16 mouse cellular contexts compared by ENCODE assay signal in genomic region chr12:112761411-112761810, GRCm38 (mm10). TPM values are rescaled to one million over a fixed set of nuclear protein-coding genes. Genes with fewer than 3 reads are reported as not detected.
DNase-seq lines count a peak whose midpoint lies in the region; ATAC-seq and TF ChIP-seq lines count a peak whose summit lies in the region.
"Had no signal": no experiment of that assay in that cellular context is flagged by ENCODE, and none has a peak within 500 bp of the region (broad histone marks: within the 10 kb centered on the region; RNA-seq: fewer than 3 reads in every experiment).

No protein-coding gene starts in this region.

- H3K27ac ChIP-seq in liver, adult 2 months (replicated peaks; ENCODE audit: insufficient read depth, low read depth, low read length) = peak overlapping the region; percentile 45
- H3K27ac ChIP-seq in thymus, adult 2 months (ENCODE audit: control insufficient read depth, insufficient read depth, low read length) = no peak overlapping the region
- no peak overlapping the region for H3K27ac ChIP-seq in intestine, embryonic 16.5 days (ENCODE audit: low read length)
- H3K27ac ChIP-seq: kidney, postnatal 0 days; lung, embryonic 15.5 days had no signal

- no peak for DNase-seq in liver, adult 2 months (ENCODE audit: extremely low read depth, low read depth, low spot score)
- DNase-seq in liver = no peak
- DNase-seq in thymus, postnatal 4 days = peak; percentile 8
- DNase-seq in thymus, adult 2 months = no peak
- DNase-seq in left cerebral cortex, adult 11 months (ENCODE audit: low spot score) = no peak
- DNase-seq: cerebellum, adult 8-10 months; heart, postnatal 36 days; right cerebral cortex, postnatal 14 days had no signal

- no peak overlapping the region for H3K4me2 ChIP-seq in intestine, embryonic 16.5 days (ENCODE audit: low read depth, low read length)
- H3K4me2 ChIP-seq: lung, embryonic 15.5 days; midbrain, embryonic 11.5 days had no signal

- H3K9me3 ChIP-seq in intestine, embryonic 16.5 days (ENCODE audit: control insufficient read depth, low read length) = no peaks in the 10 kb centered on the region
- H3K9me3 ChIP-seq: lung, embryonic 15.5 days had no signal

- no peak for TF ChIP-seq POLR2A in liver, adult 2 months (IDR thresholded peaks at IDR 0.05; ENCODE audit: extremely low read depth, insufficient read depth, low read length)
- TF ChIP-seq POLR2A in thymus, adult 2 months (IDR thresholded peaks at IDR 0.05; ENCODE audit: control insufficient read depth, extremely low read depth, insufficient read depth, low read length, poor library complexity) = no peak

- H3K9ac ChIP-seq in liver, adult 2 months (ENCODE audit: low read depth, low read length) = no peak overlapping the region
- no peak overlapping the region for H3K9ac ChIP-seq in intestine, embryonic 16.5 days (ENCODE audit: low read depth, low read length)
- H3K9ac ChIP-seq: lung, embryonic 15.5 days had no signal

- peak; percentile 24; the same call in 1 of the 2 replicates for ATAC-seq in granulocyte monocyte progenitor cell, adult 5-6 weeks (replicated peaks; ENCODE audit: poor library complexity, severe bottlenecking)
- no peak for ATAC-seq in intestine, embryonic 16.5 days
- ATAC-seq: inflammation-experienced regulatory T-cells, adult 6 months; Patski had no signal

- no peaks in the 10 kb centered on the region for H3K79me2 ChIP-seq in liver, adult 2 months (ENCODE audit: control insufficient read depth, insufficient read depth, low read length)

- no peaks in the 10 kb centered on the region for H3K4me1 ChIP-seq in liver, adult 2 months (ENCODE audit: control insufficient read depth, insufficient read depth, low read length)
- peaks cover 13% of the 10 kb centered on the region for H3K4me1 ChIP-seq in thymus, adult 2 months (replicated peaks; ENCODE audit: control insufficient read depth, insufficient read depth, low read length)
- no peaks in the 10 kb centered on the region for H3K4me1 ChIP-seq in intestine, embryonic 16.5 days (ENCODE audit: control insufficient read depth, insufficient read depth, low read length)
- H3K4me1 ChIP-seq: lung, embryonic 15.5 days had no signal

- no peak for TF ChIP-seq CTCF in liver, adult 2 months (IDR thresholded peaks at IDR 0.05; ENCODE audit: low read depth, low read length)
- no peak for TF ChIP-seq CTCF in thymus, adult 2 months (IDR thresholded peaks at IDR 0.05; ENCODE audit: borderline replicate concordance, control insufficient read depth, extremely low read depth, insufficient read depth, low read length, poor library complexity)

- 0 out of 2 replicates have a peak overlapping the region, but pooled peaks have one; percentile 47 for H3K4me3 ChIP-seq in liver, adult 2 months (ENCODE audit: insufficient read depth, low read depth, low read length)
- no peak overlapping the region for H3K4me3 ChIP-seq in thymus, adult 2 months (ENCODE audit: control insufficient read depth, insufficient read depth, low read length)
- no peak overlapping the region for H3K4me3 ChIP-seq in intestine, embryonic 16.5 days (ENCODE audit: low read length)
- H3K4me3 ChIP-seq: lung, embryonic 15.5 days; myocyte had no signal

- H3K27me3 ChIP-seq in liver, adult 2 months (ENCODE audit: control insufficient read depth, insufficient read depth, low read length) = no peaks in the 10 kb centered on the region
- no peaks in the 10 kb centered on the region for H3K27me3 ChIP-seq in thymus, adult 2 months (ENCODE audit: control insufficient read depth, insufficient read depth, low read length)
- H3K27me3 ChIP-seq in intestine, embryonic 16.5 days (replicated peaks; ENCODE audit: control insufficient read depth, insufficient read depth, low read length) = no peaks in the 10 kb centered on the region
- H3K27me3 ChIP-seq: lung, embryonic 15.5 days; Patski had no signal

- 86% methylated on average over 4 of the region's 4 CpGs for WGBS in liver, adult 2 months
- WGBS in thymus, adult 2 months = 42% methylated on average over 4 of the region's 4 CpGs
- WGBS in intestine, embryonic 16.5 days = 90% methylated on average over 4 of the region's 4 CpGs

- no peaks in the 10 kb centered on the region for H3K36me3 ChIP-seq in liver, adult 2 months (ENCODE audit: control insufficient read depth, insufficient read depth, low read length)
- no peaks in the 10 kb centered on the region for H3K36me3 ChIP-seq in thymus, adult 2 months (ENCODE audit: control insufficient read depth, insufficient read depth, low read length)
- H3K36me3 ChIP-seq in intestine, embryonic 16.5 days (ENCODE audit: control insufficient read depth, insufficient read depth, low read length) = no peaks in the 10 kb centered on the region
- H3K36me3 ChIP-seq: lung, embryonic 15.5 days had no signal

RNA-seq across cellular contexts. Expression of gene Pld4, which starts 1.0 kb away (rescaled TPM):
- 8.5 and 9.5 TPM in 2 replicates for total RNA-seq in liver, adult 2 months (2014; rRNA removed)
- 10.0 and 20.5 TPM in 2 replicates for polyA plus RNA-seq in liver, adult 2 months (2012; rRNA removed)
- 82.3 and 99.8 TPM in 2 replicates for polyA plus RNA-seq in thymus, adult 2 months (2012; rRNA removed)
- total RNA-seq in granulocyte monocyte progenitor cell, adult 5-6 weeks (2014; fragmentation: Nextera tagmentation) = 39.4 and 92.1 TPM in 2 replicates
- total RNA-seq in granulocyte monocyte progenitor cell, adult 5-6 weeks (2017) = 21.1 and 25.4 TPM in 2 replicates
- 12.2 and 13.0 TPM in 2 replicates for polyA plus RNA-seq in intestine, embryonic 16.5 days (2015; fragmentation: Nextera tagmentation; extraction: Ambion mirVana)

RNA-seq across cellular contexts. Expression of gene Ahnak2, which starts 41.0 kb away (rescaled TPM):
- total RNA-seq in liver, adult 2 months (2014; rRNA removed) = 0.18 and 0.54 TPM in 2 replicates
- polyA plus RNA-seq in liver, adult 2 months (2012; rRNA removed) = 0.13 and 0.16 TPM in 2 replicates
- polyA plus RNA-seq in thymus, adult 2 months (2012; rRNA removed) = 3.3 and 4.0 TPM in 2 replicates
- not detected in 2 replicates for total RNA-seq in granulocyte monocyte progenitor cell, adult 5-6 weeks (2014; fragmentation: Nextera tagmentation)
- total RNA-seq in granulocyte monocyte progenitor cell, adult 5-6 weeks (2017) = not detected in 2 replicates
- 2.3 and 2.8 TPM in 2 replicates for polyA plus RNA-seq in intestine, embryonic 16.5 days (2015; fragmentation: Nextera tagmentation; extraction: Ambion mirVana)
- polyA plus RNA-seq: inflammation-experienced regulatory T-cells, adult 6 months had no signal

RNA-seq across cellular contexts. Expression of gene Cep170b, which starts 41.2 kb away (rescaled TPM):
- 7.9 and 9.5 TPM in 2 replicates for total RNA-seq in liver, adult 2 months (2014; rRNA removed)
- 26.2 and 29.7 TPM in 2 replicates for polyA plus RNA-seq in liver, adult 2 months (2012; rRNA removed)
- 21.1 and 22.8 TPM in 2 replicates for polyA plus RNA-seq in thymus, adult 2 months (2012; rRNA removed)
- 1.6 and 9.2 TPM in 2 replicates for total RNA-seq in granulocyte monocyte progenitor cell, adult 5-6 weeks (2014; fragmentation: Nextera tagmentation)
- 0.56 and 1.2 TPM in 2 replicates for total RNA-seq in granulocyte monocyte progenitor cell, adult 5-6 weeks (2017)
- 12.4 and 13.2 TPM in 2 replicates for polyA plus RNA-seq in intestine, embryonic 16.5 days (2015; fragmentation: Nextera tagmentation; extraction: Ambion mirVana)

RNA-seq across cellular contexts. Expression of gene Clba1, which starts 47.3 kb away (rescaled TPM):
- total RNA-seq in liver, adult 2 months (2014; rRNA removed) = 0.09 and 0.27 TPM in 2 replicates
- 0.42 and 0.60 TPM in 2 replicates for polyA plus RNA-seq in liver, adult 2 months (2012; rRNA removed)
- 2.8 and 2.9 TPM in 2 replicates for polyA plus RNA-seq in thymus, adult 2 months (2012; rRNA removed)
- 1.7 and 2.4 TPM in 2 replicates for total RNA-seq in granulocyte monocyte progenitor cell, adult 5-6 weeks (2014; fragmentation: Nextera tagmentation)
- 0.30 and 1.2 TPM in 2 replicates for total RNA-seq in granulocyte monocyte progenitor cell, adult 5-6 weeks (2017)
- 3.4 and 4.1 TPM in 2 replicates for polyA plus RNA-seq in intestine, embryonic 16.5 days (2015; fragmentation: Nextera tagmentation; extraction: Ambion mirVana)
